Mouse (Mus musculus) embryonic facial prominence, embryonic 12.5 days (tissue): ENCODE data around the gene Ltbp1. TPM values are rescaled to one million over a fixed set of nuclear protein-coding genes. Genes with fewer than 3 reads are reported as not detected.

Experiments used
- ATAC-seq: fragments of 200-750 bp; cut with Nextera tagmentation; 2 replicates; pipeline ENCODE4 v1.8.0; 2017; ENCODE audit not compliant: insufficient number of reproducible peaks, insufficient read depth, low FRiP score, low TSS enrichment
- H3K27ac ChIP-seq: fragments of 300-500 bp; sonication (generic); 2 replicates; pipeline ENCODE4 v1.5.1; 2016; ENCODE audit warnings: mild to moderate bottlenecking
- H3K27me3 ChIP-seq: fragments of 300-500 bp; sonication (generic); 2 replicates; pipeline ENCODE4 v1.6.1; 2016; ENCODE audit warnings: mild to moderate bottlenecking, moderate library complexity
- H3K36me3 ChIP-seq: fragments of 300-500 bp; sonication (generic); 2 replicates; pipeline ENCODE4 v1.6.1; 2016; ENCODE audit warnings: mild to moderate bottlenecking
- H3K4me1 ChIP-seq: fragments of 300-500 bp; sonication (generic); 2 replicates; pipeline ENCODE4 v1.6.1; 2016
- H3K4me2 ChIP-seq: fragments of 300-500 bp; sonication (generic); replicated peaks from 2 replicates; pipeline ENCODE4 v1.6.1; 2016; ENCODE audit warnings: mild to moderate bottlenecking, moderate library complexity
- H3K4me3 ChIP-seq: fragments of 300-500 bp; sonication (generic); 2 replicates; pipeline ENCODE4 v1.5.1; 2016; ENCODE audit warnings: mild to moderate bottlenecking
- H3K9ac ChIP-seq: fragments of 300-500 bp; sonication (generic); 2 replicates; pipeline ENCODE4 v1.6.1; 2016; ENCODE audit warnings: mild to moderate bottlenecking, moderate library complexity
- H3K9me3 ChIP-seq: fragments of 300-500 bp; sonication (generic); 2 replicates; pipeline ENCODE4 v1.6.1; 2016; ENCODE audit warnings: mild to moderate bottlenecking, moderate library complexity
- WGBS: fragments of 180-500 bp; shearing (Covaris S2); methylation state at CpG from one replicate; pipeline ENCODE4 v1.1.7; 2016; 5-methylcytosine and 5-hydroxymethylcytosine counted together
- polyA plus RNA-seq: library from polyadenylated mRNA; unstranded; fragments of >200 nt; fragmentation: Nextera tagmentation; extraction: Ambion mirVana; gene quantifications from 2 replicates; pipeline ENCODE4 v1.2.1, GENCODE M21; 2016

Ltbp1 gene
- polyA plus RNA-seq, 1 experiment from 2014 or later, result 36.7 TPM

- Histone ChIP-seq H3K36me3 (no peaks in the 10 kb centered on the region), H3K4me1 (no peaks in the 10 kb centered on the region), H3K9me3 (no peaks in the 10 kb centered on the region), H3K4me3 (no peak overlapping the region), H3K27me3 (no peaks in the 10 kb centered on the region), H3K9ac (no peak overlapping the region), H3K4me2 (no peak overlapping the region), H3K27ac (no peak overlapping the region)
- 88% methylated on average over 14 of the region's 14 CpGs for WGBS
- ATAC-seq, result no peak
Measured at GRCm38 (mm10) chr17:75033356-75033755, 28.0 kb downstream of the Ltbp1 start.

GRCm38 (mm10) chr17:75033872-75034615 is 28.7 kb downstream of the Ltbp1 start:
- no peak overlapping the region for H3K4me3 ChIP-seq
- ATAC-seq, result no peak
- H3K9ac ChIP-seq, result no peak overlapping the region
- H3K27ac ChIP-seq, result no peak overlapping the region
- H3K4me1 ChIP-seq, result no peaks in the 10 kb centered on the region
- no peaks in the 10 kb centered on the region for H3K9me3 ChIP-seq
- no peak overlapping the region for H3K4me2 ChIP-seq
- no peaks in the 10 kb centered on the region for H3K27me3 ChIP-seq
- no peaks in the 10 kb centered on the region for H3K36me3 ChIP-seq
- WGBS, result 95% methylated on average over 21 of the region's 21 CpGs

GRCm38 (mm10) chr17:75036881-75037280 is 31.5 kb downstream of the Ltbp1 start:
- Histone ChIP-seq H3K4me2 (no peak overlapping the region), H3K4me1 (peaks cover 7% of the 10 kb centered on the region; the same call in 1 of the 2 replicates), H3K9me3 (no peaks in the 10 kb centered on the region), H3K4me3 (no peak overlapping the region), H3K27ac (no peak overlapping the region), H3K9ac (no peak overlapping the region), H3K27me3 (no peaks in the 10 kb centered on the region), H3K36me3 (no peaks in the 10 kb centered on the region)
- no peak for ATAC-seq
- 86% methylated on average over 6 of the region's 6 CpGs for WGBS

- ATAC-seq, result no peak
- H3K4me1 ChIP-seq, result peaks cover 7% of the 10 kb centered on the region; the same call in 1 of the 2 replicates
- no peaks in the 10 kb centered on the region for H3K36me3 ChIP-seq
- WGBS, result 77% methylated on average over 4 of the region's 4 CpGs
- no peak overlapping the region for H3K9ac ChIP-seq
- H3K27me3 ChIP-seq, result no peaks in the 10 kb centered on the region
- H3K9me3 ChIP-seq, result no peaks in the 10 kb centered on the region
- H3K27ac ChIP-seq, result no peak overlapping the region
- no peak overlapping the region for H3K4me2 ChIP-seq
- H3K4me3 ChIP-seq, result no peak overlapping the region
Measured at GRCm38 (mm10) chr17:75039017-75039416, 33.6 kb downstream of the Ltbp1 start.

GRCm38 (mm10) chr17:75049366-75049969 is 44.1 kb downstream of the Ltbp1 start:
- Histone ChIP-seq H3K27me3 (no peaks in the 10 kb centered on the region), H3K4me2 (no peak overlapping the region), H3K9me3 (peaks cover 5% of the 10 kb centered on the region; the same call in 1 of the 2 replicates), H3K9ac (no peak overlapping the region), H3K4me1 (peaks cover 18% of the 10 kb centered on the region; the same call in 1 of the 2 replicates), H3K27ac (no peak overlapping the region), H3K4me3 (no peak overlapping the region), H3K36me3 (no peaks in the 10 kb centered on the region)
- 60% methylated on average over 8 of the region's 8 CpGs for WGBS
- no peak for ATAC-seq

GRCm38 (mm10) chr17:75051440-75051925 is 46.1 kb downstream of the Ltbp1 start:
- Histone ChIP-seq H3K4me3 (no peak overlapping the region), H3K36me3 (no peaks in the 10 kb centered on the region), H3K27me3 (no peaks in the 10 kb centered on the region), H3K9ac (no peak overlapping the region), H3K27ac (no peak overlapping the region), H3K4me2 (no peak overlapping the region), H3K4me1 (peaks cover 19% of the 10 kb centered on the region; the same call in 1 of the 2 replicates), H3K9me3 (no peaks in the 10 kb centered on the region)
- no peak for ATAC-seq
- 54% methylated on average over 8 of the region's 8 CpGs for WGBS

GRCm38 (mm10) chr17:75055235-75055634 is 49.9 kb downstream of the Ltbp1 start:
- ATAC-seq, result no peak
- Histone ChIP-seq H3K4me1 (peaks cover 7% of the 10 kb centered on the region; the same call in 1 of the 2 replicates), H3K27me3 (no peaks in the 10 kb centered on the region), H3K27ac (no peak overlapping the region), H3K36me3 (no peaks in the 10 kb centered on the region), H3K9me3 (no peaks in the 10 kb centered on the region), H3K4me3 (no peak overlapping the region), H3K9ac (no peak overlapping the region), H3K4me2 (no peak overlapping the region)
- WGBS, result 72% methylated on average over 5 of the region's 5 CpGs

GRCm38 (mm10) chr17:75055961-75056360 is 50.6 kb downstream of the Ltbp1 start:
- Histone ChIP-seq H3K27me3 (no peaks in the 10 kb centered on the region), H3K4me1 (peaks cover 7% of the 10 kb centered on the region; the same call in 1 of the 2 replicates), H3K36me3 (no peaks in the 10 kb centered on the region), H3K4me2 (no peak overlapping the region), H3K9me3 (no peaks in the 10 kb centered on the region), H3K4me3 (no peak overlapping the region), H3K9ac (no peak overlapping the region), H3K27ac (no peak overlapping the region)
- no peak for ATAC-seq
- WGBS, result 90% methylated on average over 6 of the region's 6 CpGs

- H3K4me2 ChIP-seq, result no peak overlapping the region
- no peaks in the 10 kb centered on the region for H3K27me3 ChIP-seq
- no peaks in the 10 kb centered on the region for H3K36me3 ChIP-seq
- ATAC-seq, result no peak
- no peak overlapping the region for H3K4me3 ChIP-seq
- no peak overlapping the region for H3K27ac ChIP-seq
- 39% methylated on average over 8 of the region's 8 CpGs for WGBS
- no peaks in the 10 kb centered on the region for H3K9me3 ChIP-seq
- H3K4me1 ChIP-seq, result peaks cover 4% of the 10 kb centered on the region; the same call in 1 of the 2 replicates
- H3K9ac ChIP-seq, result no peak overlapping the region
Measured at GRCm38 (mm10) chr17:75056631-75057030, 51.3 kb downstream of the Ltbp1 start.

GRCm38 (mm10) chr17:75066340-75066739 is 61.0 kb downstream of the Ltbp1 start:
- ATAC-seq, result no peak
- Histone ChIP-seq H3K9me3 (no peaks in the 10 kb centered on the region), H3K27ac (no peak overlapping the region), H3K9ac (no peak overlapping the region), H3K36me3 (no peaks in the 10 kb centered on the region; the same call in 1 of the 2 replicates), H3K27me3 (no peaks in the 10 kb centered on the region), H3K4me1 (peaks cover 9% of the 10 kb centered on the region; the same call in 1 of the 2 replicates), H3K4me2 (no peak overlapping the region), H3K4me3 (no peak overlapping the region)
- 87% methylated on average over 7 of the region's 7 CpGs for WGBS

- Histone ChIP-seq H3K4me1 (peaks cover 6% of the 10 kb centered on the region; the same call in 1 of the 2 replicates), H3K36me3 (no peaks in the 10 kb centered on the region; the same call in 1 of the 2 replicates), H3K9ac (no peak overlapping the region), H3K27me3 (no peaks in the 10 kb centered on the region), H3K9me3 (no peaks in the 10 kb centered on the region), H3K4me2 (no peak overlapping the region), H3K4me3 (no peak overlapping the region), H3K27ac (no peak overlapping the region)
- no peak for ATAC-seq
- WGBS, result 25% methylated on average over 8 of the region's 8 CpGs
Measured at GRCm38 (mm10) chr17:75067314-75067713, 61.9 kb downstream of the Ltbp1 start.

GRCm38 (mm10) chr17:75069232-75069631 is 63.9 kb downstream of the Ltbp1 start:
- Histone ChIP-seq H3K4me1 (peaks cover 13% of the 10 kb centered on the region), H3K36me3 (no peaks in the 10 kb centered on the region; the same call in 1 of the 2 replicates), H3K27ac (no peak overlapping the region), H3K27me3 (no peaks in the 10 kb centered on the region), H3K4me3 (no peak overlapping the region), H3K9me3 (no peaks in the 10 kb centered on the region), H3K4me2 (no peak overlapping the region), H3K9ac (no peak overlapping the region)
- WGBS, result 76% methylated on average over 5 of the region's 5 CpGs
- no peak for ATAC-seq
